Mouse (Mus musculus): ENCODE data around the gene Gjc1. TPM values are rescaled to one million over a fixed set of nuclear protein-coding genes. Genes with fewer than 3 reads are reported as not detected.

Gjc1 gene
- polyA plus RNA-seq, 1 experiment from 2014 or later: 79.0 TPM

GRCm38 (mm10) chr11:102810721-102811485, 8.6 kb downstream of the Gjc1 start:
- Histone ChIP-seq H3K4me2 (replicated peaks) (no peak overlapping the region), H3K4me1 (peaks cover 15% of the 10 kb centered on the region), H3K4me3 (no peak overlapping the region), H3K36me3 (0 out of 2 replicates have a peak, but pooled peaks cover 4% of the 10 kb centered on the region), H3K27me3 (no peaks in the 10 kb centered on the region), H3K27ac (replicated peaks) (no peak overlapping the region), H3K9me3 (no peaks in the 10 kb centered on the region), H3K9ac (replicated peaks) (no peak overlapping the region)
- no peak for ATAC-seq (ENCODE audit: low FRiP score, low read depth)
- 79% methylated on average over 4 of the region's 4 CpGs for WGBS

DNA sequence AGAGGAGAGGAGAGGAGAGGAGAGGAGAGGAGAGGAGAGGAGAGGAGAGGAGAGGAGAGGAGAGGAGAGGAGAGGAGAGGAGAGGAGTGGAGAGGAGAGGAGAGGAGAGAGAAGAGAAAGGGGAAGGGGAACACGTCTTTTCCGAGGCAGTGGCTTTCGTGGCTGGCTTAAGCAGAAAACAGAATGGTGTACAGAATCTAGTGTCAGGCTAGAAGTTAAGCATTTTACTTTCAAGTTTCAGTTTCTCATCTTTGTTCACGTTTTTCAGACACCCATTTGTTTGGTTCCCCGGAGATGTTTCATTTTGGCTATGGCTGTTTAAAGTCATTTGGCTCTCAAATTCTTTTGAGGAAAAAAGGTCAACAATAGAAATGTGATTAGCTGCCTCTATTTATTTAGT, 11.3 kb downstream of the Gjc1 start:
- H3K27ac ChIP-seq (replicated peaks): no peak overlapping the region
- ATAC-seq (ENCODE audit: low FRiP score, low read depth): no peak
- H3K4me3 ChIP-seq: no peak overlapping the region
- WGBS: 83% methylated on average over 5 of the region's 5 CpGs
- H3K27me3 ChIP-seq: no peaks in the 10 kb centered on the region
- H3K9ac ChIP-seq (replicated peaks): no peak overlapping the region
- H3K4me2 ChIP-seq (replicated peaks): no peak overlapping the region
- H3K9me3 ChIP-seq: 0 out of 2 replicates have a peak, but pooled peaks cover 3% of the 10 kb centered on the region
- H3K4me1 ChIP-seq: peaks cover 7% of the 10 kb centered on the region
- H3K36me3 ChIP-seq: peaks cover 20% of the 10 kb centered on the region

DNA sequence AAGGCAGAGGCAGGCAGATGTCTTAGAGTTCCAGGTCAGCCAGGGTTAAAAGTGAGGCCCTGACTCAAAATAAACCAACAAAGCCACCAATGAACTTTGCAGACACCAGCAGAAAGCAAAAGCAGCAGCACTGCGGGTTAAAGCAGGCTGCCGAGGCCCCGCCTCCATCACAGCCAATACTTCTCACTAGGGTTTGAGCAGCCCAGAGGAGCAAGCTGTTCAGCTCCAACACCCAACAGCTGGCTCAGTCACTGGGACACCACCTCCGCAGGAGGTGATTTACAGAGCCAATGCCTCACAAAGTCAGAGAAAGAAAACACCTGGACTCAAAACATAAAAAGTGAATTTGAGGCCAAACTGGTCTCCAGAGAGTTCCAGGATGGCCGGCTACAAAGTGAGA, 16.0 kb downstream of the Gjc1 start:
- no peaks in the 10 kb centered on the region for H3K4me1 ChIP-seq
- H3K4me2 ChIP-seq (replicated peaks): no peak overlapping the region
- no peak overlapping the region for H3K27ac ChIP-seq (replicated peaks)
- H3K36me3 ChIP-seq: peaks cover 54% of the 10 kb centered on the region
- no peak for ATAC-seq (ENCODE audit: low FRiP score, low read depth)
- 0 out of 2 replicates have a peak, but pooled peaks cover 3% of the 10 kb centered on the region for H3K9me3 ChIP-seq
- H3K9ac ChIP-seq (replicated peaks): no peak overlapping the region
- no peak overlapping the region for H3K4me3 ChIP-seq
- 89% methylated on average over 5 of the region's 5 CpGs for WGBS
- no peaks in the 10 kb centered on the region for H3K27me3 ChIP-seq

GRCm38 (mm10) chr11:102794157-102794556, 25.3 kb downstream of the Gjc1 start:
- no peak for ATAC-seq (ENCODE audit: low FRiP score, low read depth)
- H3K27ac ChIP-seq (replicated peaks): no peak overlapping the region
- H3K36me3 ChIP-seq: peaks cover 17% of the 10 kb centered on the region
- H3K4me2 ChIP-seq (replicated peaks): no peak overlapping the region
- H3K4me3 ChIP-seq: no peak overlapping the region
- WGBS: 57% methylated on average over 8 of the region's 8 CpGs
- no peak overlapping the region for H3K9ac ChIP-seq (replicated peaks)
- no peaks in the 10 kb centered on the region for H3K27me3 ChIP-seq
- H3K9me3 ChIP-seq: no peaks in the 10 kb centered on the region
- no peaks in the 10 kb centered on the region for H3K4me1 ChIP-seq

GRCm38 (mm10) chr11:102791682-102792445, 27.6 kb downstream of the Gjc1 start:
- Histone ChIP-seq H3K27me3 (no peaks in the 10 kb centered on the region), H3K9me3 (no peaks in the 10 kb centered on the region), H3K36me3 (no peaks in the 10 kb centered on the region), H3K4me3 (no peak overlapping the region), H3K9ac (replicated peaks) (no peak overlapping the region), H3K4me2 (replicated peaks) (no peak overlapping the region), H3K4me1 (no peaks in the 10 kb centered on the region), H3K27ac (replicated peaks) (no peak overlapping the region)
- 71% methylated on average over 14 of the region's 14 CpGs for WGBS
- ATAC-seq (ENCODE audit: low FRiP score, low read depth): no peak

- Histone ChIP-seq H3K27ac (replicated peaks) (no peak overlapping the region), H3K4me3 (no peak overlapping the region)
- WGBS: 76% methylated on average over 5 of the region's 5 CpGs
Measured at GRCm38 (mm10) chr11:102787688-102788177, 31.8 kb downstream of the Gjc1 start.

GRCm38 (mm10) chr11:102783443-102783842, 36.1 kb downstream of the Gjc1 start:
- Histone ChIP-seq H3K27me3 (0 out of 2 replicates have a peak, but pooled peaks cover 6% of the 10 kb centered on the region), H3K27ac (replicated peaks) (no peak overlapping the region), H3K4me2 (replicated peaks) (no peak overlapping the region), H3K4me1 (0 out of 2 replicates have a peak, but pooled peaks cover 3% of the 10 kb centered on the region), H3K4me3 (no peak overlapping the region), H3K9ac (replicated peaks) (no peak overlapping the region), H3K36me3 (no peaks in the 10 kb centered on the region), H3K9me3 (no peaks in the 10 kb centered on the region)
- no peak for ATAC-seq (ENCODE audit: low FRiP score, low read depth)
- 63% methylated on average over 7 of the region's 7 CpGs for WGBS

More at GRCm38 (mm10) chr11:102787688-102788177, 31.8 kb downstream of the Gjc1 start:
- H3K4me1 ChIP-seq: no peaks in the 10 kb centered on the region
- no peak overlapping the region for H3K9ac ChIP-seq (replicated peaks)
- H3K9me3 ChIP-seq: no peaks in the 10 kb centered on the region
- no peaks in the 10 kb centered on the region for H3K36me3 ChIP-seq
- H3K27me3 ChIP-seq: no peaks in the 10 kb centered on the region
- no peak overlapping the region for H3K4me2 ChIP-seq (replicated peaks)
- no peak for ATAC-seq (ENCODE audit: low FRiP score, low read depth)

- Histone ChIP-seq H3K4me3 (no peak overlapping the region), H3K27ac (replicated peaks) (no peak overlapping the region), H3K36me3 (peaks cover 7% of the 10 kb centered on the region; the same call in 1 of the 2 replicates), H3K9me3 (no peaks in the 10 kb centered on the region), H3K4me2 (replicated peaks) (no peak overlapping the region), H3K27me3 (peaks cover 18% of the 10 kb centered on the region), H3K9ac (replicated peaks) (no peak overlapping the region), H3K4me1 (peaks cover 12% of the 10 kb centered on the region)
- no peak for ATAC-seq (ENCODE audit: low FRiP score, low read depth)
- 93% methylated on average over 4 of the region's 4 CpGs for WGBS
Measured at GRCm38 (mm10) chr11:102781523-102781922, 38.0 kb downstream of the Gjc1 start.

DNA sequence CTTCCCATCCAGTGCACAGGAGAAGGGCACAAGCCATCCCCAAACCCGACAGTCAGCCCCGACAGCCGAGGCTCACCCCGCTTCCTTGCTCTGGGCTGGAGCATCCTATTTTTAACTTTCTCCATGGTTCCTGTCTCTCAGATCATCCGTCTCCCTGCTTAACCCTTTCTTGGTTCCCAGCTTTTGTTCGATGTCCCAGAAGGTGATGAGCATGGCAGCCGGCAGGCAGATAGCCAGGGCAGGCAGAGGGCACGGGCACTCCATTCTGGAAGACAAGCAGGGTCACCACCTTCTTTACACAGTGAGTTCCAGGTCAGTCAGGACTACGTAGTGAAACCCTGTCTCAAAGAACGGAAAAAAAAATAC, 38.5 kb downstream of the Gjc1 start:
- 74% methylated on average over 10 of the region's 10 CpGs for WGBS
- Histone ChIP-seq H3K4me1 (peaks cover 12% of the 10 kb centered on the region), H3K9ac (replicated peaks) (no peak overlapping the region), H3K9me3 (no peaks in the 10 kb centered on the region), H3K4me3 (no peak overlapping the region), H3K27me3 (peaks cover 23% of the 10 kb centered on the region), H3K4me2 (replicated peaks) (no peak overlapping the region), H3K36me3 (peaks cover 9% of the 10 kb centered on the region; the same call in 1 of the 2 replicates), H3K27ac (replicated peaks) (no peak overlapping the region)
- ATAC-seq (ENCODE audit: low FRiP score, low read depth): no peak

DNA sequence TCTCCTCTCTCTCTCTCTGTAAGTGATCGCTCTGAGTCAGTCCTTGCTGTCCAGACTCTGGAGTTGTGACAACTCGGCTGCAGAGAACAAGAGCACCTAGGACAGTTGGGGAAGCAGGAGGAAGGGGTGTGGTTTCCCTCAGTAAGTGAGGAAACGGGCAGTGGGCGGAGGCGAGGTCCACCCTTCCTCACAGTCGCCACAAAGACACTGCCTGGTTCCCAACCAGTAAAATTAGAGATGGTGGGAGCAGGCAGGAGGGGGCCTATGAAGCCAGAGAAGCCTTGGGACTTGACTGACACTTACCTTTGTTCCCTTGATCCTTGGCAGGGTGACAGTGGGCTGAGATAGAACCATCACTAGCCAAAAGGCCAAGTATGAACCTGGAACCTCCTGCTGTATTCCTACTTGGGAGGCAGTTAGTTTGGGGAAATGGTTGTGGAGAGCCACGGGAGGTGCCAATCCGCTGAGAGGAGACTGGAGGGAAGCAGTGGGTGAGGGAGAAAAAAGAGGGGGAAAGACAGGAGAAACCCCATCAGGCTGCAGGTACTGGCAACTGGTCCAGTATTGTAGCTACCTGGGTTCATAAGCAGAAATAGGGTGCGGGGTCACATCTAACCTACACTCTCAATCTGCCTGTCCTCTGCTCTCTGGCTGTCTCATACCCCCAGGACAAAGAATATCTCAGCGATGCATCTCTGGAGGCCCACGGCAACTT, 39.1 kb downstream of the Gjc1 start:
- Histone ChIP-seq H3K4me1 (peaks cover 14% of the 10 kb centered on the region), H3K4me2 (replicated peaks) (no peak overlapping the region), H3K27me3 (peaks cover 24% of the 10 kb centered on the region), H3K9me3 (no peaks in the 10 kb centered on the region), H3K27ac (replicated peaks) (no peak overlapping the region), H3K9ac (replicated peaks) (no peak overlapping the region), H3K4me3 (no peak overlapping the region), H3K36me3 (peaks cover 9% of the 10 kb centered on the region; the same call in 1 of the 2 replicates)
- ATAC-seq (ENCODE audit: low FRiP score, low read depth): no peak
- WGBS: 52% methylated on average over 11 of the region's 11 CpGs

DNA sequence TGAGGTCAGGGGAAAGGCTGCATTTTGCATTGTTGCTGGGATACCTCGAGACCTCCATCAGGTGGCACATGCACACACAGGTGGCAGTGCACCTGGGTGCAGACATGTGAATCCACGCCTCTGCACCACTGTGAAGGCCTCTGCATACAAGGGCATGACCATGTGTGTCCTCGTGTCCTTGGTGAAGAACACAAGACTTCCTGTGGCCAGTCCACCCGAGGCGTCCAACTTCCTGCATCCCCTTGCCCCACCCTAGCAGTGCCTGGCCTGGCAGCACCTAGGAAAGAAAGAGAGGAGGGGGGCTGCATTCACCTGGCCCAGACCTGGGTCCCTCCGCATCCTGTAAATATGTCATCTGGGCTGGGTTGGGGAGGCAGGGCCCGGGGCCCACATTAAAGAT, 39.7 kb downstream of the Gjc1 start:
- no peak overlapping the region for H3K9ac ChIP-seq (replicated peaks)
- no peak overlapping the region for H3K4me3 ChIP-seq
- WGBS: 85% methylated on average over 7 of the region's 7 CpGs

More for the DNA sequence above, 39.7 kb downstream of the Gjc1 start:
- Histone ChIP-seq H3K27ac (replicated peaks) (no peak overlapping the region), H3K4me2 (replicated peaks) (no peak overlapping the region), H3K4me1 (peaks cover 20% of the 10 kb centered on the region), H3K36me3 (peaks cover 9% of the 10 kb centered on the region; the same call in 1 of the 2 replicates), H3K9me3 (no peaks in the 10 kb centered on the region), H3K27me3 (peaks cover 24% of the 10 kb centered on the region)
- ATAC-seq (ENCODE audit: low FRiP score, low read depth): no peak
